Mouse (Mus musculus) testis, postnatal 10 days (tissue): ENCODE results near the gene Gm614.

ENCODE experiments used
- DNase-seq: peaks from one replicate; pipeline ENCODE4 v3.0.0; 2021; ENCODE audit warnings: low spot score

Gm614 gene

DNA sequence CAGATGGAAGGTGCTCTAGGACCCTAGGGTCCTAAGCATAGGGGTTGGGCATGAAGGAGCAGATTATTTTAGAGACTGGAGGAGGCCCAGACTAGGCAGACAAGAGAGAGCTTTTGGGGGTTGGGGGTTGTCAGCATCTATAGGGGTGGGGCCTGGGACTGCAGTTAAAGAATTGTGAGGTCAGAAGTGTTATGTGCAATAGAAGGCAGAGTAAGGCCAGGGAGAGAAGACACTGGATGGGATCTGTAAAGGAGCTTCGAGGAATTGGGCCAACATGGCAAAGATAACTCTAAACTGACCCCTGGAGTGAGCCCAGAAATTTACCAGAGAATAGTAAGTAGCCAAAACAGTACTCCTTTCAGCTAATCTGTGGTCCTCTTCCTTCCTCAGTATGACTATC is at the start of gene Gm614:
Gm614 (minus strand) TSS at position 101 of the 400 bp plus-strand sequence.
- no peak for DNase-seq

DNA sequence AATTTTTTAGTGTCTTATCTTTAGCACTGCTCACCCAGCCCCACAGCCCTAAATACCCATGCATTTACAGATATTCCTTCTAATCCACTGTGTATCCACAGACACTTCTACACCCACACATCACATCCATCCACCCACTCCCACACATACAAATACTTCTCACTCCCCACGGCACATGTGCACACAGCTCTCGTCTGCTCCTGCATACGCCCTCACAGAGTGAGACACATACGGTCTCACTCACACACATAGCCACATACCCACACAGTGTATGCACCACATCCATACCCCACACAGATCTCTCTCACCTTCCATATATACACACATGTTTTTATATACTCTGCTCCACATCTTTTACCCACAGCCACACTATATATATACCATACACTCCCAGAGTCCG is 45.5 kb upstream of the Gm614 start:
- DNase-seq, result no peak

DNA sequence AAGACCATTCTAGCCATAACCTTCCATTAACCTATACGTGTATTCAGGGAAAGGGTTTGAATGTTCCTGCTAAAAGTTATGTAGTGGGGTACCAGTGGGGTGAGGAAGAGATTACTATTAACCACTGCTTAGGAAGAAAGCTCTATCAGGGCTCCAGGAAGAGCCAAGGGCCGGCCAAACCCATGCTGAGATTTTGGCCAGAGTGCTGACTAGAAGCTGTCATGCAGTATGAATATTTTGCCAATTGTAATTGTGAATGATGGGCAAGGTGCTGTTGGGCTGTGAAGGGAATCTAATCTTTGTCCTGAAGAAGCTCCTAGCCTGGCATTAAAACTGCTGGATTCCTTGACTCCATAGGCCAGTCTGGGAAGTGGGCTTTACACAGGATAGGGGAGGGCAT is 40.9 kb upstream of the Gm614 start:
- no peak for DNase-seq

DNA sequence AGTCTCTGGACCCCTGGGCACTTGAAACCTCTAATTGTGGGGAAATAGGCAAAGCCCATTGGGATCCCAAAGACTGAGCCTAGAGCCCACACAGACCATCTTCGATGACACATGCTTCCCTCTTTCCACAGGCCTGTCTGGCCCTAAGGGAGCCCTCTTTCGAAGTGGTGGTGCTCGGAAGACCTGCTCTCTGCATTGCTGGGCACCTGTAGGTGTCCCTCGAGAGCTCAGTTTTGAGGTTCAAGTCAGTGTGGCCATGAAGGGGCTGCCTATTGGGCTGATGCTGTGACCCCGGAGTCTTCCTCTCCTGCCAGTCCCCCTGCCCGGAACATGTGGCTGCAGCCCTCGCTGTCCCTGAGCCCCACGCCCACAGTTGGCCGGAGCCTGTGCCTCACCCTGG is 37.9 kb upstream of the Gm614 start:
- no peak for DNase-seq

DNA sequence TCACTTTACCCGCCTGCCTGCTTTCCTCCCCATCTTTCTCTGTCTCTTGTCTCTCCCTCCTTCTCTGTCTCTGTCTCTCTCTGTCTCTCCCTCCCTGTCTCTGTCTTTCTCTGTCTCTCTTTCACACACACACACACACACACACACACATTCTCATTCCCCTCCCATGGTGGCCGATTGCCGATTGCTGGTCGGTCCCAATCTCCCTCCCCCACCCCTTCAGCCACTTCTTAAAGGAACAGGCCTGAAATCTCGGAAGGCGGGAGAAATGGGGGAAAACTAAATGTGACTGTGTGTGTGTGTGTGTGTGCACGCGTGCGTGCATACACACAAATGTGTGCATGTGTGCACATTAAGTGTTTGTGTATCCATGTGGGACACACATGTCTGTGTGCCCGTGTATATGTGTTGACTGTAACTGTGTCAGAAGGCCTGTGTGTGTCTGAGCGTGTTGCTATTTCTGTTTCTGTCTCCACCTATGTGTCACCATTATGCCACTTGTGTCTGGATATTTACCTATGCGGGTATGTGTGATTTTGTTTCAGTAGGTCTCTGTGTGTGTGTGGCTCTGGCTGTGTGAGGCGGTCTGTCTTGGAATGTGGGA is 36.7 kb upstream of the Gm614 start:
- no peak for DNase-seq

DNA sequence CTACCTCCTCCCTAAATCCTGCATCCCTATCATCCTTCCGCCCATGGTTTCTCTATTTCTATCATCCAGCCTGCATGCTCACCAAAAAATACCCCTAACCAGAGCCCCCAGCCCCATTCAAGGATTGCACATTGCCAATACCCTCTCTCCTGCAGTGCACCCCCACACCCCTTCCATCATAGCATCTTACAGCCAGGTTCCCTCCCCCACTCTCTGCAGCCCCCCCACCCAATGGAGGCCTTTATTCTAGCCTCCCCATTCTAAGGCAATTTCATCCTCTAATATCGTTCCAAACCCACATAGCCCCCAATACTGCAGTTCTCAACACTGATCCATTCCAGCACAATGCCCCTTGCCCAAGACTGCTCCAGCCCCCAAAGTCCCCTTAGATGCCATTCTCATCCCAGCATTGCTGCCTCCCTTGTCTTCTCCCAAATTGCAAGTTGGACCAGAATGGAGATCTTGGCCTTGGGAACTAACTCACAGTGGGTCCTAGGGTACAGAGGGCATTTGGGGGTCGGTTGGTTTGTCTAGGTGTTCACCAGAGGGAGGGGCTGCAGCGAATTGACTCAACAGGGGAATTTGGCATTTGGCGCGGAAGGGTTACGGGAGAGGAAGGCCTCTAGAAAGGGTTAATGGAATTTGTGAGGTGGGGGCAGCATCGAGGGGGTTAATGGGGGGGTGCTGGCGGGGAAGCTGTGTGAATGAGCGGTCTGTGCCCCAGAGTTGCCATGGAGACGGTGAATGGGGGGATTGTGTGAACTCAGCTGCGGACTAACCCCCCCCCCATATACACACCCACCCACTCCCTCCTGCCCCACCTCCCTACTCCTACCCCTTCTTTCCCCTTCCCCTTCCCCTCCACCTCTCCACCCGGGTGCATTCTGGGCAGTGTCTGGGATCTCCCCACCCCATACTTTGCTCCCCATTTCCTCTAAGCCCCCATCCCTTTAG is 36.0 kb upstream of the Gm614 start:
- DNase-seq, result no peak

DNA sequence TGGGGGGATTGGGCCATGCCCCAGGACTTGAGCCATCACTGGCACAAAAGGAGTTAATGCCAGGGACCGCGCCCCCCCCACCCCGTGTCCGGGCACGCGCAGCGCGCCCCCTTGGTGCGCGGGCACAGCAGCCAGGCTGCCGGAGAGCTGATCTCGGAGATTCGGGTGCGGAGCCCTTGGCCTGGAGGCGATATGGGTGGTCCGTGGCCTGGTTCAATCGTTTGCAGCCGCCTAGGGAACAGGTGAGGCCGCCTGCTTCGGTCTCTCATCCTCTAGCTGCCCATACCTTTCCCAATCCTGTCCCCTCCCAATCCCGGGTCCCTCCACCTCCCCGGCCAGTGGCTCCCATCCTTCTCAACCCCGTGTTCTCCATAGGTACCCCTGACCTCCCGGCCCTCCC is 35.3 kb upstream of the Gm614 start, which contains the start of gene Nlgn3:
Nlgn3 (plus strand) TSS at position 114 of the 400 bp plus-strand sequence.
- DNase-seq, result peak; percentile 51

DNA sequence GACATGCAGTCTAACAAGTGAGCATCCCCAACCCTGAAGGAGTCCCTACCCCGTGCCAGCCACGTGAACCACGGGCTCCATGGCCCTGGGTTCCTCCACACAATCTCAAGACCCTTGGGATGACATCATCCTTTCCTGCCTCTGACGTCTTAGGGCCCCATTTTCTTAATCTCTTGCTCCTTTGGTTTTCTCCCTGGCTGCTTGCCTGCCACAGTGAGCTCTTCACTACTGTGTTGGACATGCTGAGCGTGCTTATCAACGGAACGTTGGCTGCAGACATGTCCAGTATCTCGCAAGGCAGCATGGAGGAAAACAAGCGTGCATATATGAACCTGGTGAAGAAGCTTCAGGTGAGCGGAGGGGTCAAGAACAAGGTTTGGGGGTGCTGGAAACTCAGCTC is 26.3 kb upstream of the Gm614 start:
- DNase-seq, result no peak

DNA sequence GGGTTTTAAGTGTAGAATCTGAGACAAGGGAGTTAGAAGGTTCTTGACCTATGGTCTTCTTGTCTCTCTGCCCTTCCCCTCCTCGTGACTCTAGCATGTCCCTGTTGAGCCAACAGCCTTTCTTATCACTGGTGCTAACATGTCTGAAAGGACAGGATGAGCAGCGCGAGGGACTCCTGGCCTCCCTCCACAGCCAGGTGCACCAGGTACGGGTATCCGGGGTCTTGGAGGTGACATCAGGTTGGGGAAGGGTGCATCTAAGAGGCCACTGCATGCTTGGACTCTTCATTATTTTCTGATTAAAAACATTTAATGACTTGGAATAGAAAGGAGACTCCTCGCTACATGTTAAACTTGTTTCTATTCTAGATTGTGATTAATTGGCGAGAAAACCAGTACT is 25.2 kb upstream of the Gm614 start:
- DNase-seq, result no peak

DNA sequence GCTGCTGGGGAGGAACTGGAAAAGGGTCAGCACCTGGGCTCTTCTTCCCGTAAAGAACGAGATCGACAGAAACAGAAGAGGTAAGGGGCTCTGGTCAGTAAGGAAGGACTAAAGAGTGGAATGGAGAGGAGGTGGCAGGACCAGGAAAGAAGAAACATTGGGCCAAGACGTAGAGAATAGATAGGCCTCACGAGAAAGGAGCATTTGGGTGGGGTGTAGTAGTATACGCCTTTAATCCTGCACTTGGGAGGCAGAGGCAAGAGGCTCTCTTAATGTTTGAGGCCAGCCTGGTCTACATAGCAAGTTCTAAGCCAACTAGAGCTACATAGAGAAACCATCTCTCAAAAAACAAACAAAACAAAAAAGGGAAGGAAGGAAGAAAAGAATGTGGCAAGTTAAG is 24.6 kb upstream of the Gm614 start:
- DNase-seq, result no peak

DNA sequence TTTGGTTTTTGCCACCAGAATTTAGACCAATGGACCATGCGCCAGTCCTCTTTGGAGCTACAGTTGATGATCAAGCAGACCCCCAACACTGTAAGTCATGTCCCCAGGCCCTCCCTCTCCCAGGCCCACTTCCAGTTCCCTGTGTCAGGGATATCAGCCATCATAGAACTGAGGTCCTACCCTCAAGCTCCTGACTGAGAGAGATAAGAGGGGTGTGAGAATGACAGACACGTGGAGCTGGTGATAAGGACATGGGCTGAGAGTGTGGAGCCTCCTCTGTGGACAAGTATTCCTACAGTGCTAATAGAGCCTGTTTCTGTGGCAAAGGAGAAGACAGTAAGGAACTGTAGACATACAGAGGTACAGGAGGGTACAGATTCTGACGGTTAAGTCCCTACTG is 23.8 kb upstream of the Gm614 start:
- no peak for DNase-seq

DNA sequence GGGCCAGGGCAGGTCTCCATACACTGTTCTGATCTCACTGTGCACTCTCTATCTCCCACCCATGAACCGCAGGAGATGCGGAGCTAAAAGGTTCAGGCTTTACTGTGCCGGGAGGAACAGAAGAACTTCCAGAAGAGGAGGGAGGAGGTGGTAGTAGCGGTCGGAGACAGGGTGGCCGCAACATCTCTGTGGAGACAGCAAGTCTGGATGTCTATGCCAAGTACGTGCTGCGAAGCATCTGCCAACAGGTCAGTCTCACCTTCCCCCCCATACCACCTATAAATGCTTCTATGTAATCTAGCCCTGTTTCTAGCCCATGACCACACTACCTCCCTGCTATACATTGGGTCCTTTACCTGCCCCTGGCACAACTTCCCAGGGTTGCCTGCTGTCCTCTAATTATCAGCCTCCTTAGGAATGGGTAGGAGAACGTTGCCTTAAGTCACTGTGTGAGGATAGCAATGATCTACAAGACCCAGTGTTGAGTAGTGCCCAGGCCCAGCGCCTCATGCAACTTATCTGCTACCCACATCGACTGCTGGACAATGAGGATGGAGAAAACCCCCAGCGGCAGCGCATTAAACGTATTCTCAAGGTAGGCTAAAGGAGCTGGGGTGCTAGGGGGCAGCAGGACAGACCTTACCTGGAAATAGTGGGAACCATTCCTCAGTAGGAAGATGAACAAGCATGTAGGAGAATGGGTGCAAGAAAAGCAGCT is 22.3 kb upstream of the Gm614 start:
- DNase-seq, result no peak

DNA sequence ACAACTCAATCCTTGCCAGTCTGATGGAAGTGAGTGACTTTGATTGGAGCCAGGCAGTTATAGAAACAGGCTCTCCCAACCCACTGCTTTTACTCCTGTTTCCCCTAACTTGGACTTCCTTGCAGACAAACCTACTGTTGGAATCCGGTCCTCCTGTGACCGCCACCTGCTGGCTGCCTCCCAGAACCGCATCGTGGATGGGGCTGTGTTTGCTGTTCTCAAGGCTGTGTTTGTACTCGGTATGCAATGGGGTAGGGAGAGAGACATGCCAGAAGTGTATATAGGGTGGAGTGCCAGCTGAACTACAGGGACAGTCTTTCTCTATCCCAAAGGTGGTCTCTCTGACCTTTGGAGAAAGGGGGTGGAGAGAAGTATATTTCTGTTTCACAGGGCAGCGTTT is 21.7 kb upstream of the Gm614 start:
- peak; percentile 71 for DNase-seq

DNA sequence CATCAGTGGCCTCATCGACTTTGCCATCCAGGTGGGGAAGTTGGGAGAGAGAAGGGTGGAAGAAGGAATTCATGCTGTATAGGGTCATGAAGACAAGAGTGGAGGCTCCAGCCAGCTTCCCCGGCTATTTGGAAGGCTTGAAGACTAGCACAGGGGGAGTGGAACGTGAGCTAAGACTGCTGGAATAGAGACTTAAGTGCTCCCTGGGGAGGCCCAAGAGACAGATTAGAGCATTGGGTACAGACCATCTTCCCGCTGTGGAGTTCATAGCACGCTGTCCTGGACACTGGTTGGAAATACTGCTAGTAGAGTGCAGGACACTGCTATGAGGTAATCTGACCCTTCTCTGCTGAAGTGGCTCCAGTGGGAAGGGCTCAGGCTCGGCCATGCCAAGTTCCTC is 19.0 kb upstream of the Gm614 start:
- DNase-seq, result no peak

DNA sequence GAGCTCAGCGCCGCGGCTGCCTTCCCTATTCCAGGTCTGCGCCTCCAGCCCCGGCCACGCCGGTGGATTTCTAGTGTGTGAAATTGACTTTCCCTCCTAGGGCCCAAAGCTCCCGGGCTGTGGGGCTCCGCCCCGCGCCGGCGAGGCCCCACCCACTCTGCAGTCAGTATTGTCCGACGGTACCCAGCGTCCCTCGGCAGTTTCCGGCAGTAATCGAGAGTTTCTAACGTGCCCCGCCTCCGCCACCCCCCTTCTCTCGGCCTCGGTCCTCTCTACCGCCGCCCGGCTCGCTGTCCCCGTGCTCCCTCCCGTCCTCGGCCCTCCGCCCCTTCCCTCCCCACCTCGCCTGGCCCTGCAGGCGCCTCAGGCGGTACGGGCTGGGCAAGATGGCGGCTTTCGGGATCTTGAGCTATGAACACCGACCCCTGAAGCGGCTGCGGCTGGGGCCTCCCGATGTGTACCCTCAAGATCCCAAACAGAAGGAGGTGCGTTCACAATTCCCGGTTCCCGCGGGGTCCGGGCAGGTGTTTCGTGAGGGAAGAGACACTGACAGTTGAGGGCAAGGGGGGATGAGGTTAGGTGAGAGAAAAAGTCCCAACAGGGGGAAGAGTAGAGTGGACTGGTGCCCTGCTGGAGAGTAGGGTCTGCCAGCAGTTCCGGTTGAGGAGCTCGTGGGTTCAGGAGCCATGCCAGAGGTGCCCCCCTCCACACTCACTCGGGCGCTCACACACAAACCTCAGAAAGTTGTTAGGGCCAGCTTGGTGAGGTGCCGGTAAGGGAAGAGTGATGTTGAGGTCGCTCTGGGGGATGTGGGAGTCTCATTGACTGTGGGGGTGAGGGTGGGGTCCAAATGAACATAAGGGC is 10.3 kb upstream of the Gm614 start, which contains the start of gene Med12:
Med12 (plus strand) TSS at position 156 of the 864 bp plus-strand sequence.
- peak; percentile 92 for DNase-seq

DNA sequence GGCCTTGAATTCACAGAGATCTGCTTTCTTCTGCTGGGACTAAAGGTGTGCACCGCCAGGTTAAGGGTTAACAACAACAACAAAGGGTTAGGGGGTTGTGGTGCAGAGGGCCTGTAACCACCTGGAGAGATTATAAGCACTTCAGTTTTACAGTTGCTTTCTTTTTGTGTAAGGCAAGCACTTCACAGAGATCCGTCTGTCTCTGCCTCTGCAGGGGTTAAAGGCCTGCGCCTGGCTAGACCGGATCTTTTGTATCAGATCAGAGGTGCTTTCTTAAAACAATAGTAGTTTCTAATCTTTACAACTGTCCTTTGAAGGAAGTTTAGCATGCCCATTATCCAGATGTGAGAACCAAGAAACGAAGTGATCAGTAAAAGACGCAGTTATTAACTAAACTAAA is 9.6 kb upstream of the Gm614 start:
- no peak for DNase-seq

DNA sequence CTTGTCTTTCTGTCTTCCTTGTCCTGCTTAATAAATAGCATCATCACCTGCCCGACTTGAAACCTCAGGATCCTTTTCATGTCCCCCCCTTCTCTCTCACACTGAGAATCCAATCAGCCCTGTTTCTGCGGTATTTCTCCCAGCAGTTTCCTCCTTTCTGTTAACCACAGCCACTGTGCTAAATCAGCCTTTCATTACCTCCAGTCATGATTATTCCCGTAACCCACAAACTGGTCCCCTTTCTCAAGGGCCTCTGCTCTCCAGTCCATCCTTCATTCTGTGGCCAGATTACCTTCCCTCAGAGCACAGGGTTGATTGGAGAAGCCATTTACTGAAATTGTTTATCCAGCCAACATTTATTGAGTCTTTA is 4.9 kb upstream of the Gm614 start, which contains the start of gene Gm20489:
Gm20489 (minus strand) TSS at position 269 of the 370 bp plus-strand sequence.
- DNase-seq, result no peak

DNA sequence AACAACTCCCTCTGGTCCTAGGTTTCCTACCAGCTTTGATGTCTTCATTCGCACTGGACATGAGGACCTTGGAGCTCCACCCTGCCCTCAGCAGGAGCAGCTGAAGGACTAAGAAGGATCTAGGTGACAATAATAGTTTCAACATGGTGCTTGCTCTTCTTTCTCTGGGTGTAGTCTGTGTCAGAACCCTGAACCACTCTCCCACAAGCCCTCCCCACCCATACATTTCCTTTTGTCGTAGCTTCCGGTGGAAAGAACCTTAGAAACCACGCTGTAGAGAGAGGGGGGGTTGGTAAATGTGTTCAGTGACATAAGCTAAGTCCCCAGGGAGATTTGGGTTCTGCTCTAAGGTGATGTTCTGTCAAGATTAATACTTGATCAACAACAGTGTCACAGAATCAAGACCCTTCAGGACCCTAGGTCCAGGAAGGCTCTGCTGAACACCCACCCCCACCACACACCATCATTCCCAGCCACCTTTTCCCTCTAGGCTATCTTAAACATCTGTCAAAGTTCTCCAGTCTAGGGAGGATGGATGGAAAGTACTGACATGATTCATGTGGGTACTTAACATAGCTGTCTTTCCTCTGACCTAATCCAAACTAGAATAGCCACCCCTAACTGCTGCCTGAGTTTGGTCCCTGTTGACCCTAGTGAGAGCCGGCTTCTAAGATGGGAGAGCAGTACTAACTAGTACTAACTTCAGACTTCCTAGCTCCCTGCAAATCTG is 4.4 kb upstream of the Gm614 start, which contains the start of gene Il2rg:
Il2rg (minus strand) TSS at position 231 of the 730 bp plus-strand sequence.
- DNase-seq, result no peak

DNA sequence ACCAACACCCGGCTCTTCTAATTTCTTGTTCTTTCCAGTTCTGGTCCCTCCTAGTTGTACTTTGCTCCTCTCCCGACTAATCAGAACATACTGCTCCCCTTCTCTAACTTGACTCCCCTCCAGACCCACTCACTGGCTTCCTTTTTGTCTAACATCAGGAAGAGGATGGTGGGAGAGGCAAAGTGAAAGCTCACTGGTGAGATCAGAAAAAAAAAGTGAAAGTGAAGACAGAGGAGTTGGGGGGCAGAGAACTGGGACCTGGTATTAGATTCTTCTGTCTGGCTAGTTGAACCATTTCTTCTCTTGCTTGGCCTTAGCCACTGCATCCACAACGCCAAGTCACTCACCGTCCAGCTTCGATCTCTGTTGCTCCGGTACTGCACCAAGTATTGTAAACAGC is 2.8 kb upstream of the Gm614 start:
- no peak for DNase-seq

DNA sequence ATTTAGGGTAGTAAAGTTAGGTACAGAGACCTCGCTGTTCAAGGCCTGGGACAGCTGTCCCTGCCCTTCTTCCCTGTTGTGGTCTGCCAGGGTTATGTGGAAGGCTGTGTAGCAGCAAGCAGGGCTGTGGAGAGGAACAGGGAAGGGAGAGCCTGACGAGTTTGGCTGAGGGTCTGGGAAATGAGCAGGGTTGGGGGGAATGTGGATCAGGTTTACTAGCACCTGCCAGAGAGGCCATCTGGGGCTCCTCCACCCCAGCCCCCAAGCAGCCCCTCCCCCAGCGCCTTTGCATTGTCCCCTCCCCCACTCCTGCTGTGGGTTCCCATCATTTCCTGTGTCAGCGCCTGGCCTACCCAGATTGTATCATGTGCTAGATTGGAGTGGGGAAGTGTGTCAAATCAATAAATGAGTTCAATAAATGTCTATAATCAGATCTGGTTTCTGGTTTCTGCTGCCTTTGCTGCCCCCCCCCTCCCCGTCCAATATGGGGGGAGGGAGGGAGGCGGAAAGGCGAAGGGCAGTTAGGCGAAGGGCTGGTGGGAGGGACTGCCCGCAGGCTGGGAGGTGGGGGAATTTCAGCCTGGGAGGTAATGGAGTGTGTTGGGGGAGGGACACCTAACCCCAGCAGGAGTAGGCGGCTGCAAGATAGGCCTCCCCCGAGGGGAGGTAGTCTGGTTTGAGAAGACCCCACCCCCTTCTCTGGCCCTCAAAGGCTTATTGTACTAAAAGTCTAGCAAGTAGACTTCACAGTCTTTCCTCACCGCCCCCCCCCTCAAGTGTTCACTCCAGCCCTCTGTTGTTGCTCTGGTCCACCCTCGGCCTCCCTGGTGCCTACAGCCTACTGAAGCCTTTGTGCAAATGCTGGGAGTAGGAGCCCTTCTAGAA is 3.1 kb downstream of the Gm614 start:
- peak; percentile 41 for DNase-seq
